Mouse (Mus musculus): Measurements from ENCODE around the gene Mybbp1a. TPM values are rescaled to one million over a fixed set of nuclear protein-coding genes. Genes with fewer than 3 reads are reported as not detected.
A peak's percentile ranks its signal among the peaks of the same experiment; 100 is the strongest.
"Not testable (repeated sequence)": the region's sequence is repeated elsewhere in the genome, so short reads cannot be mapped to it uniquely, and the experiment has no call there.

Gene Mybbp1a
- polyA plus RNA-seq, 1 experiment: 4.1 TPM

GRCm38 (mm10) chr11:72420460-72421122 is 20.6 kb upstream of the Mybbp1a start:
- Histone ChIP-seq H3K36me3 (ENCODE audit: control insufficient read depth) (no peaks in the 10 kb centered on the region), H3K9me3 (ENCODE audit: control insufficient read depth, low read length) (no peaks in the 10 kb centered on the region), H3K4me1 (ENCODE audit: control insufficient read depth) (peaks cover 16% of the 10 kb centered on the region), H3K4me3 (replicated peaks) (no peak overlapping the region), H3K27me3 (ENCODE audit: control insufficient read depth) (no peaks in the 10 kb centered on the region)
- TF ChIP-seq GATA1 (IDR thresholded peaks at IDR 0.05; ENCODE audit: low read length) (no peak), TAL1 (IDR thresholded peaks at IDR 0.05; ENCODE audit: low read length) (no peak)

DNA sequence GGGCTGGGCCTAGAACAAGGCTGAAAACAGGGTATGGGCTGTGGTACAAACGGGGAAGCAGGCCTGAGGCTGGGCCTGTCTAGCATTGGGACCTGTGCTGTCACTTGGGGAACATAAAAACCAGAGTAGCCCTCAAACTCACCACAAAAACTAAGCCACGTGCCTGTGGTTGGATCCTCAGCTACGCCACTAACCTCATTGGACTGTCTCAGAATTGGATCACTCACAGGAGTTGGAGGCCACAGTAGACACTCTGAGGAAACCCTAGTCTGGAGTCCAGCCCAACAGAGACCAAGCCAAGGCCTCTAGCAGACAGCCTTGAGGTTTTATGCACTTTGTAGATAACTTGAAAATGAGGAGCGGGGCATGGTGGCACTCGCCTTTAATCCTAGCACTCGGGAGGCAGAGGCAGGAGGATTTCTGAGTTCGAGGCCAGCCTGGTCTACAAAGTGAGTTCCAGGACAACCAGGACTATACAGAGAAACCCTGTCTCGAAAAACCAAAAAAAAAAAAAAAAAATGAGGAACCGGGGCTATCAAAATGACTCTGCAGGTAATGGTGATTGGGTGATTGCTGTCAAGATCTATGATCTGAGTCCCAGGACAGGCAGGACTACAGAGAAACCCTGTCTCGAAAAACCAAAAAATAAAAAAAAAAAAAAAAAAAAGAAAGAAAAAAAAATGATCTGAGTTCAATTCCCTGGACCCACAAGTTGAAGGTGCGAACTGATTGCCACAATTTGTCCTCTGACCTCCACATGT is 19.5 kb upstream of the Mybbp1a start:
- Histone ChIP-seq H3K27me3 (ENCODE audit: control insufficient read depth) (no peaks in the 10 kb centered on the region), H3K4me3 (replicated peaks) (no peak overlapping the region), H3K36me3 (ENCODE audit: control insufficient read depth) (no peaks in the 10 kb centered on the region), H3K4me1 (ENCODE audit: control insufficient read depth) (peaks cover 6% of the 10 kb centered on the region), H3K9me3 (ENCODE audit: control insufficient read depth, low read length) (no peaks in the 10 kb centered on the region)
- TF ChIP-seq GATA1 (IDR thresholded peaks at IDR 0.05; ENCODE audit: low read length) (no peak), TAL1 (IDR thresholded peaks at IDR 0.05; ENCODE audit: low read length) (no peak)

GRCm38 (mm10) chr11:72423686-72424085 is 17.5 kb upstream of the Mybbp1a start:
- TF ChIP-seq GATA1 (IDR thresholded peaks at IDR 0.05; ENCODE audit: low read length): no peak
- TF ChIP-seq TAL1 (IDR thresholded peaks at IDR 0.05; ENCODE audit: low read length): no peak
- Histone ChIP-seq H3K4me3 (replicated peaks) (no peak overlapping the region), H3K27me3 (ENCODE audit: control insufficient read depth) (no peaks in the 10 kb centered on the region), H3K9me3 (ENCODE audit: control insufficient read depth, low read length) (no peaks in the 10 kb centered on the region), H3K4me1 (ENCODE audit: control insufficient read depth) (no peaks in the 10 kb centered on the region), H3K36me3 (ENCODE audit: control insufficient read depth) (no peaks in the 10 kb centered on the region)

GRCm38 (mm10) chr11:72425201-72425600 is 16.0 kb upstream of the Mybbp1a start:
- no peak overlapping the region for H3K4me3 ChIP-seq (replicated peaks)
- H3K9me3 ChIP-seq (ENCODE audit: control insufficient read depth, low read length): no peaks in the 10 kb centered on the region
- H3K36me3 ChIP-seq (ENCODE audit: control insufficient read depth): no peaks in the 10 kb centered on the region
- H3K4me1 ChIP-seq (ENCODE audit: control insufficient read depth): peaks cover 6% of the 10 kb centered on the region
- no peaks in the 10 kb centered on the region for H3K27me3 ChIP-seq (ENCODE audit: control insufficient read depth)
- no peak for TF ChIP-seq GATA1 (IDR thresholded peaks at IDR 0.05; ENCODE audit: low read length)
- no peak for TF ChIP-seq TAL1 (IDR thresholded peaks at IDR 0.05; ENCODE audit: low read length)

DNA sequence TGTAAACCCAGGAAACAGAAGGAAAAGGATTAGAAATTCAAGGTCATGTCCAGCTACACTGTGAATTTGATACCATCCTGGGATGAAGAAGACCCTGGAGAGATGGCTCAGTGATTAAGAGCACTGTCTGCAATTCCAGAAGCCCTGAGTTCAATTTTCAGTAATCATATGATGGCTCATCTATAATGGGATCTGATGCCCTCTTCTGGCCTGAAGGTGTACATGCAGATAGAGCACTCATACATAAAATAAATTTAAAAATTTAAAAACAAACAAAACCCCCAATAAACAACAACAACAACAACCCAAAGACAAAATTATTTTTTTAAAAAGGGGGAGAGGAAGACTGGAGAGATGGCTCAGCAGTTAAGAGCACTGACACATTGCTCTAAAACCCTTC is 14.3 kb upstream of the Mybbp1a start:
- TF ChIP-seq GATA1 (IDR thresholded peaks at IDR 0.05; ENCODE audit: low read length) (no peak), TAL1 (IDR thresholded peaks at IDR 0.05; ENCODE audit: low read length) (no peak)

GRCm38 (mm10) chr11:72428694-72429093 is 12.5 kb upstream of the Mybbp1a start:
- H3K9me3 ChIP-seq (ENCODE audit: control insufficient read depth, low read length): no peaks in the 10 kb centered on the region
- no peaks in the 10 kb centered on the region for H3K36me3 ChIP-seq (ENCODE audit: control insufficient read depth)
- no peaks in the 10 kb centered on the region for H3K27me3 ChIP-seq (ENCODE audit: control insufficient read depth)
- H3K4me1 ChIP-seq (ENCODE audit: control insufficient read depth): peaks cover 6% of the 10 kb centered on the region
- TF ChIP-seq TAL1 (IDR thresholded peaks at IDR 0.05; ENCODE audit: low read length) (no peak), GATA1 (IDR thresholded peaks at IDR 0.05; ENCODE audit: low read length) (no peak)
- H3K4me3 ChIP-seq (replicated peaks): no peak overlapping the region

More for the DNA sequence above, 14.3 kb upstream of the Mybbp1a start:
- Histone ChIP-seq H3K36me3 (ENCODE audit: control insufficient read depth) (no peaks in the 10 kb centered on the region), H3K9me3 (ENCODE audit: control insufficient read depth, low read length) (no peaks in the 10 kb centered on the region), H3K4me1 (ENCODE audit: control insufficient read depth) (peaks cover 6% of the 10 kb centered on the region), H3K27me3 (ENCODE audit: control insufficient read depth) (no peaks in the 10 kb centered on the region), H3K4me3 (replicated peaks) (no peak overlapping the region)

DNA sequence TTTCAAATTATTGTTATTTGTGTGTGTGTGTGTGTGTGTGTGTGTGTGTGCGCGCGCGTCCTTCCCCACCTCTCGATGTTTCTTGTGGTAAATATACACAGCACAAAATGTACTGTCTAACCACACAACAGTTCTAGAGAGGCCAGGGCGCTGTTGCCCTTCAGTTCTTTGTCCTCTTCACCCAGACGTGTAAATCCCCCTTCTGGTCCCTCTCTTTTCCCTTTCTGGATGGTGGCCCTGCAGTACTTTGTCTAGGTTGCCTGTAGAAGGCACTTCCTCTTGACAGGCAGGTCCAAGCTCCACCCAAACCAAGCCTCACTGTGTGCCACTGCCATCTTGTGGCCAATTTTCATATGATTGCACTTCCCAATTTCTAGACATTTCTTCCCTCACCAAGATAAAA is 11.9 kb upstream of the Mybbp1a start:
- H3K4me1 ChIP-seq (ENCODE audit: control insufficient read depth): peaks cover 6% of the 10 kb centered on the region
- no peaks in the 10 kb centered on the region for H3K27me3 ChIP-seq (ENCODE audit: control insufficient read depth)
- no peaks in the 10 kb centered on the region for H3K36me3 ChIP-seq (ENCODE audit: control insufficient read depth)
- TF ChIP-seq GATA1 (IDR thresholded peaks at IDR 0.05; ENCODE audit: low read length) (no peak), TAL1 (IDR thresholded peaks at IDR 0.05; ENCODE audit: low read length) (no peak)
- no peaks in the 10 kb centered on the region for H3K9me3 ChIP-seq (ENCODE audit: control insufficient read depth, low read length)
- peak overlapping the region; percentile 45 for H3K4me3 ChIP-seq (replicated peaks)

DNA sequence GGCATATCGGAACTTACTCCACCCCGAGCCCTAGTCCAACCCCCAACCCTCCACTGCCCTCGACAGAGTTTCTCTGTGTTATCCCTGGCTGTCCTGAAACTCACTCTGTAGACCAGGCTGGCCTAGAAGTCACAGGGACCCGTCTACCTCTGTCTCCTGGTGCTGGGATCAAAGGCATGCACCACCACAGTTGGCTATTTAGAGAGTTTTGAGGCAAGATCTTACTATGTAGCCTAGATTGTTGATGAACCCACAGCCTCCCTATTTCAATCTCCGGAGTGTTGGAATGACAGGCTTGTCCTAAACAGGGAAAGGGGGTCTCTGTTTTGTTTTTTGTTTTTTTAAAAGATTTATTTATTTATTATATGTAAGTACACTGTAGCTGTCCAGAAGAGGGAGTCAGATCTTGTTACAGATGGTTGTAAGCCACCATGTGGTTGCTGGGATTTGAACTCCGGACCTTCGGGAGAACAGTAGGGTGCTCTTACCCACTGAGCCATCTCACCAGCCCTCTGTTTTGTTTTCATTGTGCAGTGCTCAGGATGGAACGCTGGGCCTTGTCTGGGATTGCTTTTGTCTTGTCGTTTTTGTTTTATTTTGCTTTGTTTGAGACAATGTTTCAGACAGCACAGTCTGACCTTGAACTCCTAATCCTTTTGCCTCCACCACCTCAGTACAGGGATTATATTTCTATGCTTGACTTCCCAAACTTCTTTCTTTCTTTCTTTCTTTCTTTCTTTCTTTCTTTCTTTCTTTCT is 10.7 kb upstream of the Mybbp1a start:
- not testable (repeated sequence) for H3K9me3 ChIP-seq (ENCODE audit: control insufficient read depth, low read length); H3K4me1 ChIP-seq (ENCODE audit: control insufficient read depth); H3K36me3 ChIP-seq (ENCODE audit: control insufficient read depth); H3K27me3 ChIP-seq (ENCODE audit: control insufficient read depth); H3K4me3 ChIP-seq (replicated peaks)

All from erythroblast, embryonic 14.5 days (primary cell).